In the genomic region with DNA sequence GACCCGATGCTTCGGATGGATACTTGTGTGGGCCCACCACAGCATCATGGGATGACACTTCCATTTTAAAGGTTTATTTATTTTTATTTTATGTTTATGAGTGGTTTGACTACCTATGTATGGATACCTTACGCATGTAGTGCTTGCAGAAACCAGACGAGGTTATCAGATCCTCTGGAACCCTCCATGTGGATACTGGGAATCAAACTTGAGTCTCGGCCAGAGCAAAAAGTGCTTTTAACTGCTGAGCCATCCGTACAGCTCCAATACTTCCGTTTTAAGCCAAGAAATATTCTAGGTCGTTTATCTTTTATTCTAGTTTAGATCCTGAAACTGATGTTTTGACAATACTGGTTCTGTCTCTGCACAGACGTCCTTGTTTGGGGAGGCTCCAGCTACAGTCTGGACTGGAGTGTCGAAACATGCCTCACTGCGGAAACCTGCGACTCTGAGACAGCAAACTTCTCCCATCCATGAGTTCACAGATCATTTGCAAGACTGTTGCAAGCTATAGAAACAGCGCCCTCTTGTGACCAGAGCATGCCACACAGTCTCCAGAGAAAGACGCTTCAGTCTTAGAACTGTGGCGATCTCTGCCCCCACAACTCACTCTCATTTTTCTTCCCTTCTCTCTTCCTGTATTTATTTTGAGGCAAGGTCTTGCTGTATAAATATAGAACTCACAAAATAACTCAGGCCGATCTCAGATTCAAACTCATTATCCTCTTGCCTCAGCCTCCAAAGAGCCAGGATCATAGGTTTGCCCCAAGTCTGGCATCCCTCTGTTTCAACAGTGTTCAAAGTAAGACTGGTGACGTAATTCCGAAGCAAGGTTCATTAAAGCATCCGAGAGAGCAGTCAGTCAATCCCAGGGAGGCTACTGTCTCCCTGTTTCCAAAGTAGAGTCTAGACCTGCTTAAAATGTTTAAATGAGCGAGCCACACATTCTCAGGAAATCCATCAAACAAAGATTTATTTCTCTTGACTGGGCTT, we compare ENCODE assay signal across 8 mouse cellular contexts. TPM values are rescaled to one million over a fixed set of nuclear protein-coding genes. Genes with fewer than 3 reads are reported as not detected.
A peak's percentile ranks its signal among the peaks of the same experiment; 100 is the strongest.
DNase-seq lines count a peak whose midpoint lies in the region; ATAC-seq and TF ChIP-seq lines count a peak whose summit lies in the region.

No protein-coding gene starts in this region.

- no peaks in the 10 kb centered on the region for H3K27me3 ChIP-seq in embryonic facial prominence, embryonic 15.5 days
- no peaks in the 10 kb centered on the region for H3K27me3 ChIP-seq in heart, embryonic 10.5 days (ENCODE audit: insufficient read depth, poor library complexity, severe bottlenecking)
- no peaks in the 10 kb centered on the region for H3K27me3 ChIP-seq in kidney, embryonic 14.5 days (ENCODE audit: control insufficient read depth, insufficient read depth, low read length)
- H3K27me3 ChIP-seq in limb, embryonic 15.5 days = no peaks in the 10 kb centered on the region

- 22% methylated on average over 20 of the region's 20 CpGs for WGBS in bone marrow, adult 2 months
- WGBS in embryonic facial prominence, embryonic 15.5 days = 30% methylated on average over 20 of the region's 20 CpGs
- 30% methylated on average over 20 of the region's 20 CpGs for WGBS in heart, embryonic 10.5 days
- 29% methylated on average over 20 of the region's 20 CpGs for WGBS in kidney, embryonic 14.5 days
- WGBS in limb, embryonic 15.5 days = 30% methylated on average over 20 of the region's 20 CpGs

- peak; percentile 86 for TF ChIP-seq CTCF in bone marrow, adult 2 months (IDR thresholded peaks at IDR 0.05; ENCODE audit: control insufficient read depth, insufficient read depth, low read length)

- ATAC-seq in embryonic facial prominence, embryonic 15.5 days (ENCODE audit: insufficient number of reproducible peaks, low FRiP score, low TSS enrichment, low read depth) = peak; percentile 65
- peak; percentile 69 for ATAC-seq in kidney, embryonic 14.5 days (ENCODE audit: low FRiP score, low TSS enrichment)
- no peak for ATAC-seq in limb, embryonic 15.5 days (ENCODE audit: insufficient number of reproducible peaks, low FRiP score, low TSS enrichment, low read depth)

- peak overlapping the region; percentile 12; the same call in 1 of the 2 replicates for H3K4me2 ChIP-seq in embryonic facial prominence, embryonic 15.5 days (replicated peaks)
- no peak overlapping the region; the same call in 1 of the 2 replicates for H3K4me2 ChIP-seq in kidney, embryonic 14.5 days (replicated peaks; ENCODE audit: low read depth, low read length)
- H3K4me2 ChIP-seq in limb, embryonic 15.5 days = no peak overlapping the region

- H3K9me3 ChIP-seq in embryonic facial prominence, embryonic 15.5 days (replicated peaks) = no peaks in the 10 kb centered on the region
- no peaks in the 10 kb centered on the region for H3K9me3 ChIP-seq in heart, embryonic 10.5 days
- H3K9me3 ChIP-seq in kidney, embryonic 14.5 days (ENCODE audit: control insufficient read depth, low read length) = no peaks in the 10 kb centered on the region
- H3K9me3 ChIP-seq in limb, embryonic 15.5 days = no peaks in the 10 kb centered on the region

- no peaks in the 10 kb centered on the region for H3K36me3 ChIP-seq in embryonic facial prominence, embryonic 15.5 days
- no peaks in the 10 kb centered on the region for H3K36me3 ChIP-seq in heart, embryonic 10.5 days
- no peaks in the 10 kb centered on the region for H3K36me3 ChIP-seq in kidney, embryonic 14.5 days (ENCODE audit: control insufficient read depth, insufficient read depth, low read length)
- no peaks in the 10 kb centered on the region for H3K36me3 ChIP-seq in limb, embryonic 15.5 days

- H3K4me1 ChIP-seq in bone marrow, adult 2 months (ENCODE audit: control insufficient read depth, insufficient read depth, low read length) = peaks cover 5% of the 10 kb centered on the region
- H3K4me1 ChIP-seq in embryonic facial prominence, embryonic 15.5 days = 0 out of 2 replicates have a peak, but pooled peaks cover 3% of the 10 kb centered on the region
- H3K4me1 ChIP-seq in heart, embryonic 10.5 days = peaks cover 15% of the 10 kb centered on the region
- 0 out of 2 replicates have a peak, but pooled peaks cover 11% of the 10 kb centered on the region for H3K4me1 ChIP-seq in kidney, embryonic 14.5 days (ENCODE audit: control insufficient read depth, insufficient read depth, low read length)
- no peaks in the 10 kb centered on the region; the same call in 1 of the 2 replicates for H3K4me1 ChIP-seq in limb, embryonic 15.5 days

- H3K9ac ChIP-seq in embryonic facial prominence, embryonic 15.5 days = no peak overlapping the region
- no peak overlapping the region for H3K9ac ChIP-seq in kidney, embryonic 14.5 days (ENCODE audit: low read depth, low read length)
- H3K9ac ChIP-seq in limb, embryonic 15.5 days = no peak overlapping the region

- H3K27ac ChIP-seq in bone marrow, adult 2 months (ENCODE audit: control insufficient read depth, insufficient read depth, low read depth, low read length, poor library complexity) = peak overlapping the region; percentile 26; the same call in 1 of the 2 replicates
- H3K27ac ChIP-seq in embryonic facial prominence, embryonic 15.5 days (replicated peaks) = no peak overlapping the region
- H3K27ac ChIP-seq in heart, embryonic 10.5 days = peak overlapping the region; percentile 33; the same call in 1 of the 2 replicates
- H3K27ac ChIP-seq in kidney, embryonic 14.5 days (ENCODE audit: low read depth, low read length) = no peak overlapping the region
- H3K27ac ChIP-seq in limb, embryonic 15.5 days = no peak overlapping the region

- no peak overlapping the region for H3K4me3 ChIP-seq in bone marrow, adult 2 months (replicated peaks; ENCODE audit: control insufficient read depth, low read depth, low read length)
- no peak overlapping the region for H3K4me3 ChIP-seq in embryonic facial prominence, embryonic 15.5 days (replicated peaks)
- H3K4me3 ChIP-seq in heart, embryonic 10.5 days = no peak overlapping the region
- H3K4me3 ChIP-seq in kidney, embryonic 14.5 days (ENCODE audit: low read length) = no peak overlapping the region
- H3K4me3 ChIP-seq in limb, embryonic 15.5 days = 0 out of 2 replicates have a peak overlapping the region, but pooled peaks have one; percentile 5

- DNase-seq in A20 (ENCODE audit: low read depth, low spot score) = peak; percentile 87
- DNase-seq in heart, embryonic 10.5 days (ENCODE audit: low spot score) = peak; percentile 89
- DNase-seq in monocyte, adult 2 months (ENCODE audit: low read depth in 1 of 2, low spot score in 2 of 2) = peak; percentile 66 to 78
- DNase-seq in spleen, postnatal 14 days (ENCODE audit: low spot score in 2 of 2) = peak; percentile 68 to 85

- TF ChIP-seq POLR2A in bone marrow, adult 2 months (IDR thresholded peaks at IDR 0.05; ENCODE audit: borderline replicate concordance, control insufficient read depth, low read depth, low read length) = no peak

RNA-seq across cellular contexts. Expression of a gene that starts 26.6 kb away (rescaled TPM):
- 51.6 and 119 TPM in 2 replicates for polyA plus RNA-seq in bone marrow, adult 2 months (2011; ENCODE audit: insufficient read depth, insufficient read length, low replicate concordance, missing spikeins)
- 16.7 and 19.1 TPM in 2 replicates for polyA plus RNA-seq in embryonic facial prominence, embryonic 15.5 days (2015; fragmentation: Nextera tagmentation; extraction: Ambion mirVana)
- 100 and 130 TPM in 2 replicates for polyA plus RNA-seq in heart, embryonic 10.5 days (2016; fragmentation: Nextera tagmentation; extraction: Ambion mirVana)
- polyA plus RNA-seq in kidney, embryonic 14.5 days (2014; fragmentation: Nextera tagmentation; extraction: Ambion mirVana) = 29.4 and 44.4 TPM in 2 replicates
- 17.5 and 23.5 TPM in 2 replicates for polyA plus RNA-seq in limb, embryonic 15.5 days (2015; fragmentation: Nextera tagmentation; extraction: Ambion mirVana)

RNA-seq across cellular contexts. Expression of a gene that starts 27.4 kb away (rescaled TPM):
- 288 and 312 TPM in 2 replicates for polyA plus RNA-seq in bone marrow, adult 2 months (2011; ENCODE audit: insufficient read depth, insufficient read length, low replicate concordance, missing spikeins)
- 61.1 and 62.8 TPM in 2 replicates for polyA plus RNA-seq in embryonic facial prominence, embryonic 15.5 days (2015; fragmentation: Nextera tagmentation; extraction: Ambion mirVana)
- polyA plus RNA-seq in heart, embryonic 10.5 days (2016; fragmentation: Nextera tagmentation; extraction: Ambion mirVana) = 76.2 and 85.1 TPM in 2 replicates
- 53.8 and 56.9 TPM in 2 replicates for polyA plus RNA-seq in kidney, embryonic 14.5 days (2014; fragmentation: Nextera tagmentation; extraction: Ambion mirVana)
- 66.9 and 67.9 TPM in 2 replicates for polyA plus RNA-seq in limb, embryonic 15.5 days (2015; fragmentation: Nextera tagmentation; extraction: Ambion mirVana)

RNA-seq across cellular contexts. Expression of a gene that starts 52.4 kb away (rescaled TPM):
- polyA plus RNA-seq in bone marrow, adult 2 months (2011; ENCODE audit: insufficient read depth, insufficient read length, low replicate concordance, missing spikeins) = 3.3 and 4.9 TPM in 2 replicates
- polyA plus RNA-seq in embryonic facial prominence, embryonic 15.5 days (2015; fragmentation: Nextera tagmentation; extraction: Ambion mirVana) = 0.99 and 1.00 TPM in 2 replicates
- polyA plus RNA-seq in heart, embryonic 10.5 days (2016; fragmentation: Nextera tagmentation; extraction: Ambion mirVana) = 0.23 and 0.38 TPM in 2 replicates
- 0.88 and 1.2 TPM in 2 replicates for polyA plus RNA-seq in kidney, embryonic 14.5 days (2014; fragmentation: Nextera tagmentation; extraction: Ambion mirVana)
- polyA plus RNA-seq in limb, embryonic 15.5 days (2015; fragmentation: Nextera tagmentation; extraction: Ambion mirVana) = 0.61 and 0.96 TPM in 2 replicates

Comparison
In these comparisons a context has a peak if more than half of its experiments do, and no peak if none do; other contexts are left out.
1. H3K27ac ChIP-seq: peak in bone marrow, adult 2 months (single experiment) and heart, embryonic 10.5 days (single experiment); none in embryonic facial prominence, embryonic 15.5 days (single experiment), kidney, embryonic 14.5 days (single experiment) and limb, embryonic 15.5 days (single experiment).
2. Peak in every context shown above with its lines, with median percentiles within 50 percentile points of each other: DNase-seq.